Mouse (Mus musculus) thymus, adult 2 months (tissue): Measurements from ENCODE around the gene Zmynd10.

Experiments used
- CTCF ChIP-seq: fragments of 200-500 bp; IDR thresholded peaks from 2 replicates; pipeline ENCODE4 v1.5.1; 2012; ENCODE audit warnings: mild to moderate bottlenecking, control low read depth, low read length, moderate library complexity, borderline replicate concordance; ENCODE audit not compliant: control insufficient read depth, poor library complexity, insufficient read depth; ENCODE audit errors: extremely low read depth
- POLR2A ChIP-seq: fragments of 200-500 bp; IDR thresholded peaks from 2 replicates; pipeline ENCODE4 v1.6.1; 2012; ENCODE audit warnings: mild to moderate bottlenecking, low read length, control low read depth, moderate library complexity; ENCODE audit not compliant: control insufficient read depth, poor library complexity, insufficient read depth; ENCODE audit errors: extremely low read depth

GRCm38 (mm10) chr9:107566855-107567254, 19.8 kb downstream of the Zmynd10 start:
- TF ChIP-seq POLR2A (no peak), CTCF (no peak)
